Mouse (Mus musculus): ENCODE measurements around the gene Vipas39.

Gene Vipas39

GRCm38 (mm10) chr12:87198792-87199191 is 67.3 kb downstream of the Vipas39 start:
- DNase-seq (ENCODE audit: low read depth, low spot score), result no peak

- no peak for DNase-seq (ENCODE audit: low read depth, low spot score)
Observed at GRCm38 (mm10) chr12:87196310-87196709, 69.7 kb downstream of the Vipas39 start.

DNA sequence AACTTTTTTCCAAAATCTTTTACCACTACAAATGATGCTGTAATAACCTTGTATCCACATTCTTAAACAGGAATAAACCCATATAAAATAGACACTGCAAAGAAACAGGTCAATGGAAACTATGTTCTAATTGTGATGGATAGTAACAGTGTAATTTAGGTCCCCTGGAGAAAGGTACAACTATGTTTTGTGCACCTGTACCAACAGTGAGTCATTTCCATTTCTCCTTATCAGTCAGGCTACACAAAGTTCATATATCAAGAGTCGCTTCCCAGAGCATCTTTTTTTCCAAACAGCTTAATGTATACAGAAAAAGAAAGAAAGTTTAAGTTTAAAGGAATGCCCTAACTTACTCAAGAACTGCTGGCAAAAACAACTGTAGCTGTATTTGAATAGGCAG is 71.0 kb downstream of the Vipas39 start:
- no peak for DNase-seq (ENCODE audit: low read depth, low spot score)

DNA sequence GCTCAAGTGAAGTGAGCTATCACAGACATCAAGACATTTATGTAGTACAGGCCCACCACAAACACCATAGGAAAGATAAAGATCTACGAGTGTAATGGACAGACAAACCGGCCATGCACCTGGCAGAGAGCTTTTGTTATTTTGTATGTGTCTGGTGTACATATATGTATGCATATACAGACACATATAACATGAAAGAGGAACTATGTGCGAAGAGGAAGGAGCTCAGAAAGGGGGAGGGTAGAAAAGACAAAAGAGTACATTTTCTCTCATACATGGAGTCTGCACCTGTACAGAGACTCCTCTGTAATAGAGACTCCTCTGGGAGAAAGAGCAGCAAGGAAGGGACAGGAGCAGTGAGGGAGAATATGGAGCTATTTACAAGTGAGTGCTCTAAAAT is 73.0 kb downstream of the Vipas39 start:
- DNase-seq (ENCODE audit: low read depth, low spot score), result no peak

Data from R1 (cell line).